Mouse (Mus musculus) lung, postnatal 10 days (tissue): Measurements from ENCODE around the gene 2610002M06Rik.

Experiments used
- DNase-seq: peaks from one replicate; pipeline ENCODE4 v3.0.0; 2021

Gene 2610002M06Rik

GRCm38 (mm10) chrX:107816218-107816554 lies at the start of gene 2610002M06Rik:
Gene 2610002M06Rik, minus strand, starts transcription at chrX:107816334.
- DNase-seq = peak; percentile 94

GRCm38 (mm10) chrX:107858165-107858564 lies 42.0 kb upstream of the 2610002M06Rik start:
- DNase-seq = peak; percentile 1

GRCm38 (mm10) chrX:107816726-107817125 lies 592 bp upstream of the 2610002M06Rik start:
- DNase-seq = no peak

- DNase-seq = peak; percentile 15
These were observed 474 bp downstream of the 2610002M06Rik start for GRCm38 (mm10) chrX:107815502-107816217.

GRCm38 (mm10) chrX:107812120-107812519 lies 4.0 kb downstream of the 2610002M06Rik start:
- DNase-seq = no peak

GRCm38 (mm10) chrX:107796919-107797318 lies 19.2 kb downstream of the 2610002M06Rik start:
- DNase-seq = no peak

- DNase-seq = no peak
These were observed 20.3 kb downstream of the 2610002M06Rik start for GRCm38 (mm10) chrX:107795785-107796184.

GRCm38 (mm10) chrX:107792290-107792689 lies 23.8 kb downstream of the 2610002M06Rik start, which contains the start of gene Tent5d:
Gene Tent5d, plus strand, starts transcription at chrX:107792590.
- no peak for DNase-seq

- peak; percentile 3 for DNase-seq
These were observed 25.2 kb downstream of the 2610002M06Rik start for GRCm38 (mm10) chrX:107790750-107791493.

GRCm38 (mm10) chrX:107790136-107790535 lies 26.0 kb downstream of the 2610002M06Rik start:
- DNase-seq = no peak

GRCm38 (mm10) chrX:107767896-107768295 lies 48.2 kb downstream of the 2610002M06Rik start:
- DNase-seq = peak; percentile 3
